ENCODE assay signal across 21 mouse cellular contexts in the genomic region with DNA sequence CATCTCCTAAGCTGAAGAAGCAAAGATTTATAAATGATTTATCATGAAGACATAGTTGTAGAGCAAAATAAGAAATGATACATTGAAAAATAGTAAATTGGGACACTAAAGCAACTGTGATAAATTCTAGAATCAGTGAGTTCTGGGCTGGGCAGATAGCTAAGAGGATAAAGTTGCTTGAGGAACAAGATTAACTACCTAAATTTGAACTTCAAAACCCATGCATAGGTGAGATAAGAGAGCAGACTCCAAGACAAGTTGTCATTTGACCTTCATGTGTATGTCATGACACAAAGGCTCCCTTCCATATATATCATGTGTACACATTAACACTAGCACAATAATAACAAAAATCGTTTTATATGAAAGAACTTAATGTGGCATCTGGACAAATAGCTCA. TPM values are rescaled to one million over a fixed set of nuclear protein-coding genes. Genes with fewer than 3 reads are reported as not detected.
"Had no signal": no experiment of that assay in that cellular context is flagged by ENCODE, and none has a peak within 500 bp of the region (broad histone marks: within the 10 kb centered on the region; RNA-seq: fewer than 3 reads in every experiment).

No protein-coding gene starts in this region.

- DNase-seq: retina, postnatal 1 day; right cerebral cortex, adult 18-20 months; right cerebral cortex, postnatal 14 days; right cerebral cortex, postnatal 25 days; right cerebral cortex, postnatal 4 days; spleen, adult 18-20 months; thymus, adult 18-20 months; thymus, adult 2 months; thymus, postnatal 14 days; thymus, postnatal 25 days; thymus, postnatal 36 days; thymus, postnatal 4 days had no signal

- H3K4me1 ChIP-seq: neural tube, embryonic 13.5 days; neural tube, embryonic 15.5 days; stomach, embryonic 15.5 days had no signal

- H3K27me3 ChIP-seq: neural tube, embryonic 13.5 days; neural tube, embryonic 15.5 days; stomach, embryonic 15.5 days had no signal

- H3K9ac ChIP-seq: neural tube, embryonic 13.5 days; neural tube, embryonic 15.5 days; stomach, embryonic 15.5 days had no signal

- H3K36me3 ChIP-seq: neural tube, embryonic 13.5 days; neural tube, embryonic 15.5 days; stomach, embryonic 15.5 days had no signal

- H3K4me2 ChIP-seq: neural tube, embryonic 13.5 days; neural tube, embryonic 15.5 days; stomach, embryonic 15.5 days had no signal

- H3K9me3 ChIP-seq: neural tube, embryonic 13.5 days; neural tube, embryonic 15.5 days; stomach, embryonic 15.5 days had no signal

- H3K4me3 ChIP-seq: neural tube, embryonic 13.5 days; neural tube, embryonic 15.5 days; stomach, embryonic 15.5 days had no signal

- H3K27ac ChIP-seq: neural tube, embryonic 13.5 days; neural tube, embryonic 15.5 days; stomach, embryonic 15.5 days; stomach, postnatal 0 days had no signal

RNA-seq across cellular contexts. Expression of a gene that starts 48.1 kb away (rescaled TPM):
- total RNA-seq: neutrophil, adult 5-6 weeks had no signal
- polyA plus RNA-seq: small intestine, adult 2 months; spleen, adult 2 months; testis, adult 2 months; thymus, adult 2 months; thymus, postnatal 0 days had no signal
